ENCODE assay signal across 9 mouse cellular contexts in the genomic region with DNA sequence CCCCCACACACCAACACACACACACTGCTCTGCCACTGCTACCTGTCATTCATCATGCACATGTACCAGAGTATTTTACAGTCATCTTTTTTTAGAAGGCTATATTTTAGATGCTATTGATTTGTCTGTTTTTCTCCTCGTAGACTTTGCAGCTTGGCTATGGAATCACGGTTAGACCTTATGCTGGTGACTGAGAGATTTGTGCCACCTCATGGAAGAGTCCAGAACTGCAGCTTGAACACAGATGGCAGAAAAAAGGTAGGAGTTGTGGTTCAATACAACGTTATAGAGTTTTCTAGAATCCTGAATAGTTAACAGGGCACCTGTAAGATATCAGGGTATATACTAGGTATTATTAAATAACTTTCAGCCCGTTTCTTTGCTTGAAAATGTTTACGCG. TPM values are rescaled to one million over a fixed set of nuclear protein-coding genes. Genes with fewer than 3 reads are reported as not detected.
DNase-seq lines count a peak whose midpoint lies in the region; ATAC-seq and TF ChIP-seq lines count a peak whose summit lies in the region.
"Had no signal": no experiment of that assay in that cellular context is flagged by ENCODE, and none has a peak within 500 bp of the region (broad histone marks: within the 10 kb centered on the region; RNA-seq: fewer than 3 reads in every experiment).

No protein-coding gene starts in this region.

- peak; percentile 83 for TF ChIP-seq CTCF in midbrain, postnatal 0 days (IDR thresholded peaks at IDR 0.05)

- no peak overlapping the region for H3K27ac ChIP-seq in midbrain, postnatal 0 days (ENCODE audit: low read depth, low read length)

- H3K4me2 ChIP-seq in midbrain, postnatal 0 days (ENCODE audit: low read depth, low read length, poor library complexity, severe bottlenecking): no peak overlapping the region

- H3K27me3 ChIP-seq in midbrain, postnatal 0 days (ENCODE audit: insufficient read depth, low read length): no peaks in the 10 kb centered on the region; the same call in 1 of the 2 replicates

- H3K9ac ChIP-seq in midbrain, postnatal 0 days (replicated peaks; ENCODE audit: low read length, poor library complexity, severe bottlenecking): no peak overlapping the region

- H3K4me3 ChIP-seq in midbrain, postnatal 0 days (ENCODE audit: low read depth, low read length): no peak overlapping the region

- peak; percentile 5 for DNase-seq in CD4-positive, CD25-positive, alpha-beta regulatory T cell, adult 2 months (ENCODE audit: low read depth, low spot score)
- DNase-seq in 3134 (ENCODE audit: extremely low read depth, insufficient read length, low spot score): peak; percentile 8
- DNase-seq in cerebellum, adult 18-20 months: peak; percentile 62 to 67
- DNase-seq in layer of hippocampus, adult 9-11 months: peak; percentile 42
- peak; percentile 66 for DNase-seq in midbrain, postnatal 0 days (ENCODE audit: low spot score)

- H3K36me3 ChIP-seq in midbrain, postnatal 0 days (ENCODE audit: insufficient read depth, low read length): no peaks in the 10 kb centered on the region

- ATAC-seq in CD4-positive, CD25-positive, alpha-beta regulatory T cell, adult 4 months: no peak
- ATAC-seq in frontal cortex, adult (ENCODE audit: low TSS enrichment): peak; percentile 72
- ATAC-seq in midbrain, postnatal 0 days (ENCODE audit: low FRiP score): peak; percentile 52; the same call in 1 of the 2 replicates
- ATAC-seq in erythroid progenitor cell, adult 5-6 weeks (replicated peaks; ENCODE audit: low FRiP score, poor library complexity, severe bottlenecking): no peak

- no peaks in the 10 kb centered on the region for H3K9me3 ChIP-seq in midbrain, postnatal 0 days (ENCODE audit: low read length)

- no peaks in the 10 kb centered on the region for H3K4me1 ChIP-seq in midbrain, postnatal 0 days (ENCODE audit: insufficient read depth, low read length)

- WGBS in midbrain, postnatal 0 days: 44% methylated on average over 6 of the region's 6 CpGs

RNA-seq across cellular contexts. Expression of a gene that starts 22.9 kb away (rescaled TPM):
- polyA plus RNA-seq in CD4-positive, CD25-positive, alpha-beta regulatory T cell, adult 4 months (2017; shearing (Covaris generic)): not detected
- 0.14 and 0.71 TPM in 2 replicates for total RNA-seq in midbrain, postnatal 0 days (2014; rRNA removed)
- 0.05 and 0.10 TPM in 2 replicates for polyA plus RNA-seq in midbrain, postnatal 0 days (2015; fragmentation: Nextera tagmentation; extraction: Ambion mirVana)
- 3.4 TPM in 1 of 2 replicates, not detected in the other for total RNA-seq in erythroid progenitor cell, adult 5-6 weeks (2015; ENCODE audit: low replicate concordance)
- 1.8 TPM in 1 of 2 replicates, not detected in the other for total RNA-seq in erythroid progenitor cell, adult 5-6 weeks (2017; ENCODE audit: low replicate concordance)

RNA-seq across cellular contexts. Expression of a gene that starts 30.9 kb away (rescaled TPM):
- polyA plus RNA-seq in CD4-positive, CD25-positive, alpha-beta regulatory T cell, adult 4 months (2017; shearing (Covaris generic)): not detected
- total RNA-seq in midbrain, postnatal 0 days (2014; rRNA removed): 66.6 and 75.0 TPM in 2 replicates
- 189 and 207 TPM in 2 replicates for polyA plus RNA-seq in midbrain, postnatal 0 days (2015; fragmentation: Nextera tagmentation; extraction: Ambion mirVana)
- total RNA-seq in erythroid progenitor cell, adult 5-6 weeks (2015; ENCODE audit: low replicate concordance): 23.4 and 65.0 TPM in 2 replicates
- total RNA-seq in erythroid progenitor cell, adult 5-6 weeks (2017; ENCODE audit: low replicate concordance): 35.6 and 40.6 TPM in 2 replicates
- polyA plus RNA-seq: C2C12 had no signal

RNA-seq across cellular contexts. Expression of a gene that starts 39.9 kb away (rescaled TPM):
- polyA plus RNA-seq in CD4-positive, CD25-positive, alpha-beta regulatory T cell, adult 4 months (2017; shearing (Covaris generic)): 1 to 10 TPM in 1 of 2 experiments, under 1 TPM in 1; 0.77 to 3.4 TPM
- total RNA-seq in midbrain, postnatal 0 days (2014; rRNA removed): 294 and 349 TPM in 2 replicates
- polyA plus RNA-seq in midbrain, postnatal 0 days (2015; fragmentation: Nextera tagmentation; extraction: Ambion mirVana): 1,179 and 1,237 TPM in 2 replicates
- total RNA-seq in erythroid progenitor cell, adult 5-6 weeks (2015; ENCODE audit: low replicate concordance): not detected in 2 replicates
- total RNA-seq in erythroid progenitor cell, adult 5-6 weeks (2017; ENCODE audit: low replicate concordance): not detected in 2 replicates

Comparison
In these comparisons a context has a peak if more than half of its experiments do, and no peak if none do; other contexts are left out.
1. DNase-seq: peak in every context shown above with its lines; median percentile 66 in midbrain, postnatal 0 days; 64 in cerebellum, adult 18-20 months; 42 in layer of hippocampus, adult 9-11 months; 8 in 3134; 5 in CD4-positive, CD25-positive, alpha-beta regulatory T cell, adult 2 months.
2. ATAC-seq: peak in frontal cortex, adult (single experiment) and midbrain, postnatal 0 days (single experiment); none in CD4-positive, CD25-positive, alpha-beta regulatory T cell, adult 4 months (single experiment) and erythroid progenitor cell, adult 5-6 weeks (single experiment).
3. RNA of a gene that starts 39.9 kb away (total RNA-seq): 294 to 349 TPM in midbrain, postnatal 0 days; not detected in erythroid progenitor cell, adult 5-6 weeks; every median in the first group is over 100 times any median in the second.